Mouse (Mus musculus) adrenal gland, postnatal 10 days (tissue): ENCODE data around the gene Pcdh17. TPM values are rescaled to one million over a fixed set of nuclear protein-coding genes. Genes with fewer than 3 reads are reported as not detected.
A peak's percentile ranks its signal among the peaks of the same experiment; 100 is the strongest.

Source experiments
- DNase-seq: peaks from one replicate; pipeline ENCODE4 v3.0.0; 2021; ENCODE audit warnings: mixed read lengths
- total RNA-seq, 2 experiments: library from RNA; stranded (reverse); gene quantifications; 2 replicates each; pipeline ENCODE4 v1.2.3; 2021

The Pcdh17 gene
- total RNA-seq, 2 experiments from 2014 or later = 12.4 to 20.0 TPM

- no peak for DNase-seq
Measured at GRCm38 (mm10) chr14:84477411-84477810, 34.0 kb downstream of the Pcdh17 start.

GRCm38 (mm10) chr14:84480546-84480945, 37.2 kb downstream of the Pcdh17 start:
- DNase-seq = no peak

- no peak for DNase-seq
Measured at GRCm38 (mm10) chr14:84484350-84484749, 41.0 kb downstream of the Pcdh17 start.

- no peak for DNase-seq
Measured at GRCm38 (mm10) chr14:84511010-84511409, 67.6 kb downstream of the Pcdh17 start.

DNA sequence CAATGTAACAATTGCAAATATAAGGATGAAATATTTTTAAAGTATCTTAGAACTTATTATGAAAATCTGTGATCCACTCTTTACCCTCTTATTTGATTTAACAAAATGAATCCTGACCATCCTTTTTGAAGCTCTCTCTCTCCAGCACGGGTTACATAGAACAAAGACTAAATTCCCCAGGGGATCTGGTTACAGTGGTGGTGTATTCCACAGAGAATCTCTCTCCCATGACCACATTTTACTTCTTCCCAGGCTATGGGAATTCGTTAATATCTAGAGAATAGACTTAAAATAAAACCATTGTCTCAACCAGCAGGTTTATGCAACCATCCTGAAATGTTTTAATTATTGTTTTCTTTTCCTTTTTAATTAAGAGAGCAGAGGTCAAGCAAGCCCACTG, 89.0 kb downstream of the Pcdh17 start:
- DNase-seq = no peak

DNA sequence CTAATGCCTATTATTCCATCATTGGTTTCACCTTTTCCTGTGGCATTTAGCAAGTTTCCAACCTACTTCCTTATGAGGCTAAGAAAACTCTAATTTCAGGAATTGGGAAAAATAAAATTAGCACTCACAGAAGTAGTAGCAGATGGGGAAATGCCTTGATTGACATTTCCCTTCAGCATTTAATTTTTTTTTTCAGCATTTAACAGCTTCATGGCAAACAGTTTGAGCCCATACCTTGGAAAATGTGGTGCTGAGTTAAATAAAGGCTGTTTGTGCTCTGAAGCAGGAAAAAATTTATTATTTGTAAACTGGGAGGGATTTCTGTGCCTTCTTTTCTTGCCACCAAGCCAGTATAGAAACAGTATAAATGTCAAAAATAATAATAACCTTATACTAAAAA, 91.9 kb downstream of the Pcdh17 start:
- no peak for DNase-seq

- peak; percentile 2 for DNase-seq
Measured at GRCm38 (mm10) chr14:84541838-84542237, 98.5 kb downstream of the Pcdh17 start.

DNA sequence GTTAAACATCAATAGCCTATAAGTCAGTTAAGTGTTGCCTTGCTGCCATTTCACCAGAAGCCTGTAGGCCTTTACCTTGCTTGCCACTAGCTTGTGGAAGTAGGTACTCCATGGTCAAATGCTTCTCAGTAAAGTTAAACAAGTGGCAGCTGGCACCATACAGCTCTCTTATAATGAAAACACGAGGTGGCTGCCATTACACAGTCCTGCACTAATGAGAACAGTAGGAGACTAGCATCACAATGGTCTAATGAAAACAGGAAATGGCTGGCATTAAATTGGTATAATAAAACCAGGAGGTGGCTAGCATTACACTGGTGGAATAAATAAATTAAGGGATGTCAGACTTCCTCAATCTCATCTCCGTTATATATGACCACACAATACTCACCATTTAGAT, 102.6 kb downstream of the Pcdh17 start:
- no peak for DNase-seq

DNA sequence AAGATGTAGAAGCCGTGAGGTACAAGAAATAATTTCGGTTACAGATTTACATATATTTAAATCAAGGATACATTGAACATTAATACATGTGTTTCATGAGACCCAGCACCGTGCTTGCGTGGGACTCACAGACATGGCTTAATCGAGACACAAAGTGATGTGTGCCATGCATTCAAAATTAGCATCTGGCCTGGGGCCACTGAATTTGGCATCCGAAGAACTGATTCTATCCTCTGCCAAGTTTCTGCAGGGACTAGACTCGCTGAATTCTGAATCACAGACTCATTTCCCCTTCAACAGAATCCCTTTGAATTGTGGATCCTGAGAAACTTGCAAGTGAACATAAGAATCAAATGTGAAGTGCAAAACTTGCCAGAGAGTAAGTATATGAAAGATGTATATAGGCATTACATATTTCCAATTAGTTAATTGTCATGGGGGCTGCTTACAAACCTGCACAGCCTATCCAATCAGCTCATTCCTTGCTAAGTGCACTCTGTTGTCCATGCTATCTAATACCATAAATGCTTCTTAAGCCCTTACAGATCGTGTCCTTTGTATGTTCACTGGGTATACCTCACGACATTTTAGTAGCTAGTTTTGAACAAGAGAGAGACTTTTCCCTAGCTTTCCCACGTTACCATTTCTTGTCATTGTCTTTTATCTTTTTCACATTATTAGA, 104.3 kb downstream of the Pcdh17 start:
- DNase-seq = peak; percentile 16

DNA sequence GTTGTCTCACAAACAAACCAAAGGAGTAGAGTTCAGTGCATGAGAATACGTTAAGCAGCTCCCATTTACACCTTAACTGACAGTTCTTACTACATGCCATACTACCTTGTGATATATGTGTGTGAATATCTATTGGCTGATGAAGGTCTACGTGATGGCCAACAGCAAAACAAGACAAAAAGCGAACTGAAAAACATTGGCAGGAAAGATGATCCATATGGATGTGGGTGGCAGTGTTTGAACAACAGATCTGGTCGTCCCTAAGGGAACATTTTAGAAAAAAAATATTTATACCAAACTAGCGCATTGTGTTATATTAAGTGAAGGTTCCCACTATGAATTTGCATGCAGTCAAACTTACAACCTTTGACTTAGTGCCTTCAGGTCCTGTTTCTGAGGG, 108.2 kb downstream of the Pcdh17 start:
- DNase-seq = no peak

GRCm38 (mm10) chr14:84571071-84571470, 127.7 kb downstream of the Pcdh17 start:
- no peak for DNase-seq
